Mouse (Mus musculus): Measurements from ENCODE around the gene Palb2. TPM values are rescaled to one million over a fixed set of nuclear protein-coding genes. Genes with fewer than 3 reads are reported as not detected.

The Palb2 gene
- 8.1 and 8.2 TPM in 2 replicates for polyA plus RNA-seq (2015; fragmentation: Nextera tagmentation; extraction: Ambion mirVana)

DNA sequence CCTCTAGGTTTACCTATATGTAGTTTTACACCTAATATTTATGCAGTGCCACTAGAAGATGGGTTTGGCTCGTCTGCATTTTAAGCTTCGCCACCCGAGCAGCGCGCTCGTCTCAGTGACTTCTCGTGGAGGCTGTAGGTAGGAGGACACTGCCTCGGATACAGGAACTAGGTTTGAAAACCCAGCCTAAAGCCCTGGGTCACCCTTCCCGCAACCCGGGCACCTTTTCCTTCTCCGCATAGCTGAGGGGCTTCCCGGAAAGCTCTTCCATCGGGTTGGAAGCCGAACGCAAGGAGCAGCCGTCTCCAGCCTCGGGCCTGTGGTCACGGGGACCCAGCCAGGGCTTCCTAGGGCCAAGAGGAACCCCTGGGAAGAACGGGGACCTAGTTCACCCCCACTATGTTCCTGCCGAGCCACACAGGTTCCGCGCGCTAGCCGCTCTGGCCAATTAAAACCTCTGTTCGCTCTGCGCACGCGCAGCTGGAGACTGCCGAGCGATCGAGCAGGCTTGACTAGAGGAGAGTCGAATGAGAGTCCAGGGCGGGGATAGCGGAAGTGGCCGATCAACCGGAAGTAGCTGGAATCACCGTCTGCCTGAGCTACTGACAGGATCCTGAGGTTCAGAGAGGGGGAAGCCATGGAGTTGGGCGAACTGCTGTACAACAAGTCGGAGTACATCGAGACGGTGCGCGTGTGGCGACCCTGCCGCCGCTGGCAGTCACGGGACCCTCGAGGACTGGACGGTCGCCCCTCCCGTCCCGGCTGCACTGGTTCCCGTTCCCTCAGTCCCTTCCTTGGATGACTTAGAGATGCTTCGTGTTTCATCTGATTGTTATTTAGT is at the start of gene Palb2, which contains the start of gene Dctn5:
Palb2 (minus strand) TSS at position 489 of the 841 bp plus-strand sequence.
Dctn5 (plus strand) TSS at position 545 of the 841 bp plus-strand sequence.
- no peaks in the 10 kb centered on the region for H3K4me1 ChIP-seq (replicated peaks; ENCODE audit: insufficient read depth, low read length)
- no peaks in the 10 kb centered on the region for H3K9me3 ChIP-seq (replicated peaks; ENCODE audit: low read length)
- peak within 1 kb of the TSS; percentile 65 for H3K9ac ChIP-seq (ENCODE audit: low read depth, low read length)
- DNase-seq (ENCODE audit: low spot score), result peak; percentile 99
- peak within 1 kb of the TSS; percentile 88 for H3K4me3 ChIP-seq (replicated peaks; ENCODE audit: low read depth, low read length)
- peak within 1 kb of the TSS; percentile 70 for H3K27ac ChIP-seq
- TF ChIP-seq CTCF (IDR thresholded peaks at IDR 0.05; ENCODE audit: low read depth), result no peak
- ATAC-seq (replicated peaks; ENCODE audit: low FRiP score, low read depth), result peak; percentile 97
- peaks cover 8% of the 10 kb centered on the region; the same call in 1 of the 2 replicates for H3K36me3 ChIP-seq (ENCODE audit: insufficient read depth, low read length)
- peak within 1 kb of the TSS; percentile 69 for H3K4me2 ChIP-seq (ENCODE audit: low read length)
- under 1% methylated on average over 54 of the region's 54 CpGs for WGBS
- H3K27me3 ChIP-seq (ENCODE audit: insufficient read depth, low read length), result no peaks in the 10 kb centered on the region

GRCm38 (mm10) chr7:122180720-122181119 is 47.9 kb upstream of the Palb2 start:
- no peaks in the 10 kb centered on the region for H3K4me1 ChIP-seq (replicated peaks; ENCODE audit: insufficient read depth, low read length)
- no peaks in the 10 kb centered on the region for H3K9me3 ChIP-seq (replicated peaks; ENCODE audit: low read length)
- no peak overlapping the region for H3K4me3 ChIP-seq (replicated peaks; ENCODE audit: low read depth, low read length)
- WGBS, result 88% methylated on average over 7 of the region's 7 CpGs
- TF ChIP-seq CTCF (IDR thresholded peaks at IDR 0.05; ENCODE audit: low read depth), result no peak
- no peak overlapping the region for H3K27ac ChIP-seq
- H3K36me3 ChIP-seq (ENCODE audit: insufficient read depth, low read length), result no peaks in the 10 kb centered on the region
- ATAC-seq (replicated peaks; ENCODE audit: low FRiP score, low read depth) (no peak), DNase-seq (ENCODE audit: low spot score) (no peak)
- no peak overlapping the region for H3K9ac ChIP-seq (ENCODE audit: low read depth, low read length)
- no peaks in the 10 kb centered on the region for H3K27me3 ChIP-seq (ENCODE audit: insufficient read depth, low read length)
- H3K4me2 ChIP-seq (ENCODE audit: low read length), result no peak overlapping the region

- H3K36me3 ChIP-seq (ENCODE audit: insufficient read depth, low read length), result peaks cover 35% of the 10 kb centered on the region
- no peak for ATAC-seq (replicated peaks; ENCODE audit: low FRiP score, low read depth)
- no peaks in the 10 kb centered on the region for H3K9me3 ChIP-seq (replicated peaks; ENCODE audit: low read length)
- no peak overlapping the region for H3K27ac ChIP-seq
- TF ChIP-seq CTCF (IDR thresholded peaks at IDR 0.05; ENCODE audit: low read depth), result no peak
- no peaks in the 10 kb centered on the region for H3K27me3 ChIP-seq (ENCODE audit: insufficient read depth, low read length)
- 64% methylated on average over 10 of the region's 10 CpGs for WGBS
- no peak overlapping the region for H3K4me2 ChIP-seq (ENCODE audit: low read length)
- DNase-seq (ENCODE audit: low spot score), result no peak
- H3K9ac ChIP-seq (ENCODE audit: low read depth, low read length), result no peak overlapping the region
- no peak overlapping the region for H3K4me3 ChIP-seq (replicated peaks; ENCODE audit: low read depth, low read length)
- H3K4me1 ChIP-seq (replicated peaks; ENCODE audit: insufficient read depth, low read length), result no peaks in the 10 kb centered on the region
These were observed 38.8 kb upstream of the Palb2 start for GRCm38 (mm10) chr7:122171613-122172012.

DNA sequence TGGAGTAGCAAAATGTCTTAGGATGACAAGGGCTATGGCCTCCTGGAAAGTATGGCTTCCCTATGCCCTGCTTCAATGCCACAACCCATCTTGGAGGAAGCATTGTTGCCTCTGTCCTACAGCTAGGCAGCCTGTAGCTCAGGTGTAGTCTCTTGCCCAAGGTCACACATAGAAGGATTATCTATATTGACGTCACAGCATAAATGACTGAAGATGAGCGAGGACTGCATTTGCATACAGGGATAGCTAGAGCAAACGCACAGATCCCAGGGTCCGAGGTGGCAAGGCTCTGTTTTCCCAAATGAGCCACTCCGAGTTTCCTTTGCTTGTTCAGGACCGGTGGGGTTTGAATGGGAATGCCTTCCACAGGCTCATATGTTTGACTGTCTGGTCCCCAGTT is 37.9 kb upstream of the Palb2 start:
- Histone ChIP-seq H3K36me3 (ENCODE audit: insufficient read depth, low read length) (peaks cover 35% of the 10 kb centered on the region), H3K4me1 (replicated peaks; ENCODE audit: insufficient read depth, low read length) (no peaks in the 10 kb centered on the region)

GRCm38 (mm10) chr7:122167203-122167602 is 34.4 kb upstream of the Palb2 start:
- DNase-seq (ENCODE audit: low spot score), result no peak
- Histone ChIP-seq H3K4me3 (replicated peaks; ENCODE audit: low read depth, low read length) (no peak overlapping the region), H3K36me3 (ENCODE audit: insufficient read depth, low read length) (peaks cover 41% of the 10 kb centered on the region), H3K27ac (no peak overlapping the region), H3K9ac (ENCODE audit: low read depth, low read length) (no peak overlapping the region), H3K9me3 (replicated peaks; ENCODE audit: low read length) (no peaks in the 10 kb centered on the region), H3K27me3 (ENCODE audit: insufficient read depth, low read length) (no peaks in the 10 kb centered on the region), H3K4me1 (replicated peaks; ENCODE audit: insufficient read depth, low read length) (no peaks in the 10 kb centered on the region), H3K4me2 (ENCODE audit: low read length) (no peak overlapping the region)
- WGBS, result 94% methylated on average over 7 of the region's 7 CpGs
- no peak for ATAC-seq (replicated peaks; ENCODE audit: low FRiP score, low read depth)
- no peak for TF ChIP-seq CTCF (IDR thresholded peaks at IDR 0.05; ENCODE audit: low read depth)

More for the DNA sequence above, 37.9 kb upstream of the Palb2 start:
- Histone ChIP-seq H3K4me3 (replicated peaks; ENCODE audit: low read depth, low read length) (no peak overlapping the region), H3K9me3 (replicated peaks; ENCODE audit: low read length) (no peaks in the 10 kb centered on the region), H3K4me2 (ENCODE audit: low read length) (no peak overlapping the region), H3K9ac (ENCODE audit: low read depth, low read length) (no peak overlapping the region), H3K27me3 (ENCODE audit: insufficient read depth, low read length) (no peaks in the 10 kb centered on the region), H3K27ac (no peak overlapping the region)
- ATAC-seq (replicated peaks; ENCODE audit: low FRiP score, low read depth), result no peak
- WGBS, result 83% methylated on average over 6 of the region's 6 CpGs
- DNase-seq (ENCODE audit: low spot score), result no peak
- no peak for TF ChIP-seq CTCF (IDR thresholded peaks at IDR 0.05; ENCODE audit: low read depth)

DNA sequence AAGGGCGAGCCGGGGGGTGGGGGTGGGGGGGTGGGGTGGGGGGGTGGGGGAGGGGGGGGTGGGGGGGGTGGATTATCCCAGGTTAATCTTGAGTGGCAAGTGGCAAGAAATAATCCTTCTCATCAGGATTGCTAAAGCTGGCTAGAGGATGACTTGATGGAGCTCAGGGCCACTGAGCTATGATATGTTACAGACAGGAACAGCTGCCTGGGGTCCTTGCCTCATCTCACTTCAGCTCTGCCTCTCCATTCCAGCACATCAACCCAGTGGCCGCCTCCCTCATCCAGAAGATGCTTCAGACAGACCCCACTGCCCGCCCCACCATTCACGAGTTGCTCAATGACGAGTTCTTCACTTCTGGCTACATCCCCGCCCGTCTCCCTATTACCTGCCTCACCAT is 31.0 kb upstream of the Palb2 start:
- Histone ChIP-seq H3K27me3 (ENCODE audit: insufficient read depth, low read length) (no peaks in the 10 kb centered on the region), H3K27ac (no peak overlapping the region), H3K4me2 (ENCODE audit: low read length) (no peak overlapping the region), H3K9me3 (replicated peaks; ENCODE audit: low read length) (no peaks in the 10 kb centered on the region), H3K36me3 (ENCODE audit: insufficient read depth, low read length) (peaks cover 25% of the 10 kb centered on the region), H3K4me1 (replicated peaks; ENCODE audit: insufficient read depth, low read length) (0 out of 2 replicates have a peak, but pooled peaks cover 7% of the 10 kb centered on the region), H3K4me3 (replicated peaks; ENCODE audit: low read depth, low read length) (no peak overlapping the region), H3K9ac (ENCODE audit: low read depth, low read length) (no peak overlapping the region)
- no peak for TF ChIP-seq CTCF (IDR thresholded peaks at IDR 0.05; ENCODE audit: low read depth)
- DNase-seq (ENCODE audit: low spot score), result no peak
- no peak for ATAC-seq (replicated peaks; ENCODE audit: low FRiP score, low read depth)
- WGBS, result 91% methylated on average over 8 of the region's 8 CpGs
